Mouse (Mus musculus): ENCODE data around the gene Zfp738.
"Not testable (repeated sequence)": the region's sequence is repeated elsewhere in the genome, so short reads cannot be mapped to it uniquely, and the experiment has no call there.

The Zfp738 gene

DNA sequence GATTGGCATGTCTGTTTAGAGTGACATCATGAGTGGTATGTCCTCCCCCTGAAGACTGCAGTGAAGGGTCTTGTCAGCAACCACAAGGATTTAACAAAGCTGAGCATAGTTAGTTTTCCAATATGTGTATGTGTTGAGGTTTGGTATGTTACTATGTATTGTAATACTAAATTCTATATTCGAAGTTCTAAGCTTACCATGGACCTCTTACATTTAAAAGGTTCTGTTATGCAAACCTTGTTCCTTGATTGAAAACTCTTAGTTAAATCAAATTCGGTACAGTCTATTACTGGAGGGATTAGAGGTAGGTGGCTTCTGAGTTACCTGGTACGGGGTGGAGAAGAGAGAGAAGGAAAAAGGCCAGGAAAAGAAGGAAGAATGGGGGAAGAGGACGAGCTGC is at the start of gene Zfp738:
TSS of gene Zfp738 (minus strand) at position 101 of the 400 bp plus-strand sequence.
- DNase-seq (ENCODE audit: low read depth in 1 of 2, low spot score in 2 of 2): no peak

DNA sequence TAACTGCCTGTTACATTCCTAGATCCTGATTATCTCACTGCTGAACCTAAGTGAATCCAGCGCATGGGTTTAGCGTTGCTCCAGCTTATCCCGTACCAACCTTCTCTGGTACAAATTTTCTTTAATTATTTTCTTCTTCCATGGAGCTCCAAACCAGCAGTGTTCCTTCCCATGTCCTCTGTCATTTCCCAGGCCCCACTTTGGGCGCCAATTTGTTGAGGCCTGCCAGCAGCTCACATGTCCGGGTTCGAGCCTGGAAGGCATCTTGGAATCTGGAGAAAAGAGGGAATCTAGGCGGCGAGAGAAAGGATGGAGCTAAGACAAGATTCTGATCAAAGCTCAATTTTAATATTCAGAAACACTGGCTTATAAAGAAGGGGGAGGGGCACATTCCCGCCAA is 47.5 kb upstream of the Zfp738 start:
- not testable (repeated sequence) for DNase-seq (ENCODE audit: low read depth in 1 of 2, low spot score in 2 of 2)

DNA sequence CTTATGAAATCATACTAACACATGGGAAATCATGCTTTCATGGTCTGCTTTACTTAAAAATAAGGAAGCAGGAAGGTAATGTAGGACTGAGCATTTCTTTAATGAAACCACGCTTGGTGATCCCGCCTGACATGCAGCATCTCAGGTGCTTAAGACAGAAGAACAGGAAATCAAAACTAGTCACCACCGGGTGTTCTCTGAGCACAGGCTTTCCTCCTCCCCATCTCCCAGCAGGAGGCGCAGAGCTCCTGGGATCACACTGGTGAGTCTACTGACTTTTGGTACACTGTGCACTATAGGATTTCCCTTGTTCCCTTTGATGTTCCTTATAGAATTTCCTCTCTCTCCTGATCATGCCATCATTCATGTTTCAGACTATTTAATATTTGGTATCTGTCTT is 42.6 kb upstream of the Zfp738 start:
- DNase-seq (ENCODE audit: low read depth in 1 of 2, low spot score in 2 of 2): not testable (repeated sequence)

DNA sequence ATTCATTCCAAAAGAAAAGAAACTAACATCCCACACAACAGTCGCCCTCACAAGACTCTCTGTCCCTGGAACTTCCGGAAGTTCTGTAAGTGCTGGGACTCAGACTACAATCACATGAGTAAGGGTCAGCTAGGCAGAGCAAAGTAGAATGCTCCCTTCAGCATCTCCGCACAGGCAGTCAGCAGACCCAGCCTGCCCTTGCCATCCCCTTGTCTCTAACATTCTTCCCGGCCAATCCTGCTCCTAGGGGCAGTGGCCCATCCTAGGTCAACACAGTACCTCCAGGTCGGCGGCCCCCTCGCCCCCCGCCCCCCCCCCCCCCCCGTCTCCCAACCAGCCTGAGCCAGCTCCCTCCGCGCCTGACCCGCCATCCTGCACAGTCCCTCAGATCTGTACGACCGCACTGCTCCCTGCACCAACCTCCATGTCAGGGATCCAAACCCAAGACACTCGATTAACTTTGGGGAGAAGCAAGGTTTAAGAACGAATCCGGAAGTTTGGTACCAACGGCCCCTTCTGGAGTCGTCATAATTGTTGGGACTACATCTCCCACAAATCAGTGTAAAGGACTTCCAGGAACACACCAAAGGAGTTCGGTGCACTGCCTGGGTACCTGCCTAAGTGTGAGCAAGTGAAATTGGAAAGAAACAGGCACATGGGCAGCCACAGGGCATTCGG is 41.9 kb upstream of the Zfp738 start, which contains the start of gene Zfp65:
TSS of gene Zfp65 (minus strand) at position 533 of the 678 bp plus-strand sequence.
- DNase-seq (ENCODE audit: low read depth in 1 of 2, low spot score in 2 of 2): no peak

DNA sequence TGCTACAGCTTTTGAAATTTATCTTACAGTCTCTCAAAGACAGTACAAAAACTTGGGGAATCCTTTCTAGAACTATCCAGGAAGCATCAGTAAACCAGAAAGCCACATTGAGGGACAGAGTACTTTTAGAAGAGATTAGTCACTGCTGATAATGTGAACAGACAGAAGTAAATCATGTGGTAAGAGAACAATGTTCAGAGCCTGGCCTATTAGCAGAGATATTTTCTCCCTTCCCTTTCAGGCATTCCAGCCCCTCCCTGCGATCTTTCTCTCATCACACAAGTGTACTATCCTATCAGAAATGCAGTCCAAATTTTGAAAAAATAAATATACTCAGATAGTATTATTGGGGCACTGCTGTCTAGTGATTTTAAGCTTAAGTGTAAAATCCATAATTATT is 41.2 kb upstream of the Zfp738 start:
- no peak for DNase-seq (ENCODE audit: low read depth in 1 of 2, low spot score in 2 of 2)

DNA sequence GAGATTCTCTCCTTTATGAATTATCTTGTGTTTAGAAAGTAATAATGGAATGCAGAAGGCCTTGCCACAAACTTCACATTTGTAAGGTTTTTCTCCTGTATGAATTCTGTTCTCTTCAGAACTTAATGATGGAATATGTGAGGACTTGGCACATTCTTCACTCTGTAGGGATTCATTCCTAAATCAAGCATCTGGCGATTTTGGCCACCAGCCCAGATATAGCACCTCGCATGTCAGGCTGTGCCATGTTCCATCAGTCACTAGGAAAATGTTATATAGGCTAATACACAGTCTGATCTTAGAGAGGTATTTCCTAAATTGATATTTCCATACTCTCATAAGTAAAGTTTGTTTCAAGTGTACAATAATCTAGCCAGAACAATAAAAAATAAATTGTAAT is 38.5 kb upstream of the Zfp738 start:
- DNase-seq (ENCODE audit: low read depth in 1 of 2, low spot score in 2 of 2): not testable (repeated sequence)

DNA sequence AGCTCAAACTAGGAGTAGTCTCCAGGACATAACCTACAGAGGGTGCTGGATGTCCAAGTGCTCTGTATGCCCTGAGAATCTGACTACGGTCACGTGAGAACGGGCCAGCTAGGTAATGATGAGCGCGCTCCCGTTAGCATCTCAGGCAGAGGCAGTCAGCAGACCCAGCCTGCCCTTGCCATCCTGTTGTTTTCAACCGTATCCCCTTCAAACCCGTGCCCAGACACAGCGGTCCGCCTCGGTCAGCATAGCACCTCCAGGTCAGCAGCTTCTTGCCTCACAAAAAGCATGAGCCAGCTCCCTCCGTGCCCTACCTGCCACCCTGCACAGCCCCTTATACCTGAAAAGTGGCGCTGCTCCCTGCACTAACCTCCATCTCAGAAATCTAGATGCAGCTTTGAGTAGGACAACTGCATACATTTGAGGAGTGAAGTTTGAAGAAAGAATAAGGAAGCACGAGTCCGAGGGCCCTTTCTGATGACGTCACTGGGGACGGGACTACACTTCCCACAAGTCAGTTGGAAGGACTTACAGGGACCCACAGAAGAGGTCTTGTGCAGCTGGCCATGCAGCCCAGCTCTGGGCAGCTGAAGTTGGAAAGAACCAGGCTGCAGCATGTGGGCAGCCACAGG is 37.1 kb upstream of the Zfp738 start:
- peak; percentile 67 to 81 for DNase-seq (ENCODE audit: low read depth in 1 of 2, low spot score in 2 of 2)

DNA sequence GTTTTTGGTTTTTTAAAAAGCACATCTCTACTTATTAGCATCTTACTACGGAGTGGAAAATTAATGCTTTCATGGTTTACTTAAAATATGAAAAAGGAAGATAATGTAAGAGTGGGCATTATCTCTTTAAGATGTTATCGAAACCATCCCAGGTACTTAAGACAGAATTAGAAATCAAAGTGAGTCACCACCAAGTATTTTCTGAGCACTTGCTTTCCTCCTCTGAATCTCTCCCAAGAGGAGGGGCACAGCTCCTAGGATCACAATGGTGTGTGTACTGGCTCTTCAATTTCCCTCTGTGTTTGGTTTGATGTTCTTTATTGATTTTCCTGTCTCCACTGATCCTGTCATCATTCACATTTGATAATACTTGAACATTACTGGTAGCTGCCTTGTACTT is 3.0 kb downstream of the Zfp738 start:
- not testable (repeated sequence) for DNase-seq (ENCODE audit: low read depth in 1 of 2, low spot score in 2 of 2)

DNA sequence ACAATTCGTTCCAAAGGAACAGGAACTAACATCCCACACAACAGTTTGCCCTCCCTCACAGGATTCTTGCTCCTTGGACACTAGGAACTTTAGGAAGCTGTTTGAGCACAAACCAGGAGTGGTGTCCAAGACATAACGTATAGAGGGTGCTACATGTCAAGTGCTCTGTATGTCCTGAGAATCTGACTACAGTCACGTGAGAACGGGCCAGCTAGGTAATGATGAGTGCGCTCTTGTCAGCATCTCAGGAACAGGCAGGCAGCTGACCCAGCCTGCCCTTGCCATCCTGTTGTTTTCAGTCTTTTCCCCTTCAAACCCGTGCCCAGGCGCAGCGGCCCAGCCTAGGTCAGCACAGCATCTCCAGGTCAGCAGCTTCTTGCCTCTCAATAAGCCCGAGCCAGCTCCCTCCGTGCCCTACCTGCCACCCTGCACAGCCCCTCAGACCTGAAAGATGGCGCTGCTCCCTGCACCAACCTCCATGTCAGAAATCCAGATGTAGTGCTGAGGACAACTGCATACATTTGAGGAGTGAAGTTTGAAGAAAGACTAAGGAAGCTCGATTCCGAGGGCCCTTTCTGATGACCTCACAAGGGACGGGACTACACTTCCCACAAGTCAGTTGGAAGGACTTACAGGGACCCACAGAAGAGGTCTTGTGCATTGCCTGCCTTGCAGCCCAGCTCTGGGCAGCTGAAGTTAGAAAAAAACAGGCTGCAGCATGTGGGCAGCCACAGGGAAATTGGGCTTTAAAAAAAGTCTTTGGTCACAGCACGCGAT is 3.7 kb downstream of the Zfp738 start:
- DNase-seq (ENCODE audit: low read depth in 1 of 2, low spot score in 2 of 2): peak; percentile 46 to 71

DNA sequence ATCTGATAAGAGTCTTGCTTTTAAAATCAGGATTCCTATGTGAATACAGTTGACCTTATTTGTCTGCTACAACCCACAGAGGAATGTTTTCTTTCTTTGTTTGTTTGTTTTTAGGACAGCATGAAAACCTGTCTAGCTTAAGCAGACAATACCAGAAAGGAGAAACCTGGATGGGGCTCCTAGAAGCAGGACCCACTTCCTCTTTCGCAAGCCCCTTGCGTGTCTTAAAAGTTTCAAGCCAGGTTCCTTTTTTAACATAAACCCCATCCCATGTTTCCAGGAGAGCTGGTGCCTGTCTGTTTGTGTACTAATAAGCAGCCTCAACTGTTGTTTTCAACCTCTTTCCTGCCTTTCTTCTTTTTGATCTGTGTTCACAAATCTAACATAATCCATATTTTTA is 12.0 kb downstream of the Zfp738 start:
- no peak for DNase-seq (ENCODE audit: low read depth in 1 of 2, low spot score in 2 of 2)

DNA sequence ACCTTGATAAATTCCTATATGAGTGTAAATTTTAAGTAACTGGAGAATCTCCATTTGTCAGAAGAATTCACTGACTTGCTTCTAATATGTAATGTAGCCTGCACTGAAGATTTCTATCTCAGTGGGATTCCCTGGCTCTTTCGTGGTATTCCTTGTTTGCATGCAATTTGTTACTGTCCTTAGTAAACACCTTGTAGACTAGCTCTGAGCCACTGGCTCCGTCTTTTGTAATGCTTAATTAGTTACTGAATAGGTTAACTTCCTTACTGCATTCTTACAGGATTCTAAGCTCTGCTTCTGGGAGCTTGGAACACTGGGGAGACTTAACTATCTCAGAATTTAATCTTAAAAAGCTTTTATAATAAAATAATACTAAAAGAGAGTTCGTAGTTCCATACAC is 34.4 kb downstream of the Zfp738 start:
- no peak for DNase-seq (ENCODE audit: low read depth in 1 of 2, low spot score in 2 of 2)

DNA sequence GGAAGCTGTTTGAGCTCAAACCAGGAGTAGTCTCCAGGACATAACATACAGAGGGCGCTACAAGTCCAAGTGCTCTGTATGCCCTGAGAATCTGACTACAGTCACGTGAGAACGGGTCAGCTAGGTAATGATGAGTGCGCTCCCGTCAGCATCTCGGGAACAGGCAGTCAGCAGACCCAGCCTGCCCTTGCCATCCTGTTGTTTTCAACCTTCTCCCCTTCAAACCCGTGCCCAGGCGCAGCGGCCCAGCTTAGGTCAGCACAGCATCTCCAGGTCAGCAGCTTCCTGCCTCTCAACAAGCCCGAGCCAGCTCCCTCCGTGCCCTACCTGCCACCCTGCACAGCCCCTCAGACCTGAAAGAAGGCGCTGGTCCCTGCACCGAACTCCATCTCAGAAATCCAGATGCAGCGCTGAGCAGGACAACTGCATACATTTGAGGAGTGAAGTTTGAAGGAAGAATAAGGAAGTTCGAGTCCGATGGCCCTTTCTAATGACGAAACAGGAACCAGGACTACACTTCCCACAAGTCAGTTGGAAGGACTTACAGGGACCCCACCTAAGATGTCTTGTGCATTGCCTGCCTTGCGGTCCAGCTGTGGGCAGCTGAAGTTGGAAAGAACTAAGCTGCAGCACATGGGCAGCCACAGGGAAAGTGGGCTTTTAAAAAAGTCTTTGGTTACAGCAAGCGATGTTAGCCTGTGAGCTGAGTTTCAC is 49.4 kb downstream of the Zfp738 start, which contains the start of the genes Gm49345 and Zfp729a:
TSS of gene Gm49345 (minus strand) at position 476 of the 714 bp plus-strand sequence.
TSS of gene Zfp729a (minus strand) at position 498 of the 714 bp plus-strand sequence.
- peak; percentile 60 to 73 for DNase-seq (ENCODE audit: low read depth in 1 of 2, low spot score in 2 of 2)

DNA sequence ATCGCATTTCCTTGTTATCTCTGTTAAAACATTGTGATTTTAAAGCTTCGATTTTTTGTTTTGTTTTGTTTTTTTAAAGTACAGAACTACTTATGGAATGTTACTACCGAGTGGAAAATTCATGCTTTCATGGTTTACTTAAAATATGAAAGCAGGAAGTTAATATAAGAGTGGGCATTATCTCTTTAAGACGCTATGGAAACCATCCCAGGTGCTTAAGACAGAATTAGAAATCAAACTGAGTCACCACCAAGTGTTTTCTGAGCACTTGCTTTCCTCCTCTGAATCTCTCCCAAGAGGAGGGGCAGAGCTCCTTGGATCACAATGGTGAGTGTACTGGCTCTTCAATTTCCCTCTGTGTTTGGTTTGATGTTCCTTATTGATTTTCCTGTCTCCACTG is 76.8 kb downstream of the Zfp738 start:
- DNase-seq (ENCODE audit: low read depth in 1 of 2, low spot score in 2 of 2): no peak

DNA sequence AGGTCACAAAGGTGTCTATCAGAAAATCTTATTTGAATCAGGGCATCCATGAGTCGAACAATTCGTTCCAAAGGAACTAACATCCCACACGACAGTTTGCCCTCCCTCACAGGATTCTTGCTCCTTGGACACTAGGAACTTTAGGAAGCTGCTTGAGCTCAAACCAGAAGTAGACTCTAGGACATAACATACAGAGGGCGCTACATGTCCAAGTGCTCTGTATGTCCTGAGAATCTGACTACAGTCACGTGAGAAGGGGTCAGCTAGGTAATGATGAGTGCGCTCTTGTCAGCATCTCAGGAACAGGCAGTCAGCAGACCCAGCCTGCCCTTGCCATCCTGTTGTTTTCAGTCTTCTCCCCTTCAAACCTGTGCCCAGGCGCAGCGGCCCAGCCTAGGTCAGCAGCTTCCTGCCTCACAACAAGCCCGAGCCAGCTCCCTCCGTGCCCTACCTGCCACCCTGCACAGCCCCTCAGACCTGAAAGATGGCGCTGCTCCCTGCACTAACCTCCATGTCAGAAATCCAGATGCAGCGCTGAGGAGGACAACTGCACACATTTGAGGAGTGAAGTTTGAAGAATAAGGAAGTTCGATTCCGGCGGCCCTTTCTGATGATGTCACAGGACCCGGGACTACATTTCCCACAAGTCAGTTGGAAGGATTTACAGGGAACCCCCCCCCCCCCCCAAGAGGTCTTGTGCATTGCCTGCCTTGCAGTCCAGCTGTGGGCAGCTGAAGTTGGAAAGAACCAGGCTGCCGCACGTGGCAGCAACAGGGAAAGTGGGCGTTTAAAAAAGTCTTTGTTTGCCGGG is 77.6 kb downstream of the Zfp738 start, which contains the start of gene Zfp729b:
TSS of gene Zfp729b (minus strand) at position 642 of the 811 bp plus-strand sequence.
- DNase-seq (ENCODE audit: low read depth in 1 of 2, low spot score in 2 of 2): peak; percentile 64 to 89

Measured in monocyte, adult 2 months (primary cell).